Mouse (Mus musculus): ENCODE data around the gene Tsga10. TPM values are rescaled to one million over a fixed set of nuclear protein-coding genes. Genes with fewer than 3 reads are reported as not detected.
A peak's percentile ranks its signal among the peaks of the same experiment; 100 is the strongest.
"Not testable (repeated sequence)": the region's sequence is repeated elsewhere in the genome, so short reads cannot be mapped to it uniquely, and the experiment has no call there.

Tsga10 gene
- polyA plus RNA-seq, 1 experiment from 2014 or later, result 20.3 TPM

DNA sequence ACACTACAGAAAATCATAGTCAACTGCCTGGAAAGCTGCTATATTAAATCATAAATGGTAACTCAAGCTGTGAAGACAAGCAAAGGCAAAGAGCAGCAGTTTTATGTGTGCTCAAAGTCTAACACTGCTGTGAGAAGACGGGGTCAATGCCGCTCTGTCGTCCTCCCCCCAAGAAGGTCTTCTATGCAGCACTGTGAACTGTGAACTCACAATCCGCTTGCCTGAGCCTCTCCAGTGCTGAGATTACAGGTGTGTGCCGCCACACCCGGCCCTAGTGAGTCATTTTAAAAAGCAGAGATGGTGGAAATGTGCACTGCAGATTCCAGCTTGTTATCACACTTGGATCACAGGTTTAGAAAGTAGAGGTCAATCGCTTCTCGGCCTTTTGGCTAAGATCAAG, 19.4 kb downstream of the Tsga10 start:
- Histone ChIP-seq H3K9ac (no peak overlapping the region), H3K27me3 (no peaks in the 10 kb centered on the region), H3K4me1 (peaks cover 4% of the 10 kb centered on the region; the same call in 1 of the 2 replicates), H3K27ac (no peak overlapping the region), H3K4me2 (replicated peaks) (no peak overlapping the region), H3K36me3 (no peaks in the 10 kb centered on the region), H3K9me3 (replicated peaks) (no peaks in the 10 kb centered on the region), H3K4me3 (no peak overlapping the region)
- 83% methylated on average over 8 of the region's 8 CpGs for WGBS
- ATAC-seq (ENCODE audit: low FRiP score), result no peak

DNA sequence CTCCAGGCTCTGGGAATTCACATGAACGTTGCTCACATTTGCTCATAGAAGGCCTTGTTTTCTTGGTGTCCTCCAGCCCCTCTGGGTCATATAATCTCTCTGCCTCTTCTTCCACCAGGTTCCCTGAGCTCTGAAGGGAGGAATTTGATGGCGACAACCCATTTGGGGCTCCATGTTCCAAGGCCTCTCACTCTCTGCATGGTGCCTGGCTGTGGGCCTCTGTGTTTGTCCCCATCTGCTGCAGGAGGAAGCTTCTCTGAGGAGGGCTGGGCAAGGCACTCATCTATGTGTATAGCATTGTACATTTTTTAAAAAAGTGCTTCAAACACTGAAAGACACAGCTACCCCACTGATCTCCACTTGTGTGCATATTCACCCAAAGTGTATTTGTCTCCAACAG, 34.5 kb downstream of the Tsga10 start:
- Histone ChIP-seq H3K4me1 (no peaks in the 10 kb centered on the region), H3K4me2 (replicated peaks) (no peak overlapping the region), H3K9me3 (replicated peaks) (no peaks in the 10 kb centered on the region), H3K9ac (no peak overlapping the region), H3K27ac (no peak overlapping the region), H3K27me3 (no peaks in the 10 kb centered on the region), H3K36me3 (peaks cover 16% of the 10 kb centered on the region), H3K4me3 (no peak overlapping the region)
- WGBS, result 70% methylated on average over 2 of the region's 2 CpGs
- ATAC-seq (ENCODE audit: low FRiP score), result no peak

DNA sequence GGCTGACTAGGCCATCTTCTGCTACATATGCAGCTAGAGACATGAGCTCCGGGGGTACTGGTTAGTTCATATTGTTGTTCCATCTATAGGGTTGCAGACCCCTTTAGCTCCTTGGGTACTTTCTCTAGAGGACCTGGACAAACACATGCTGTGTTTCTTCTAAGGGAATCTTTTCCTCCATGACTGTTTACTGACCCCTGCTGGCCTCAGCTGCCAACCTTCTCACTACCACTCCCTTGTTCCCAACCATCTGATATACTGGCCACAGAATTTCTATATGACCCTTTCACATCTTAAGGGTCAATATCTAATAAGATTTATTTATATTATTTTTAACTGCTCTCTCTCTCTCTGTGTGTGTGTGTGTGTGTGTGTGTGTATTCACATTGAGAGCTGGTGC, 63.9 kb downstream of the Tsga10 start:
- H3K4me2 ChIP-seq (replicated peaks); ATAC-seq (ENCODE audit: low FRiP score); H3K4me1 ChIP-seq; H3K9ac ChIP-seq; H3K27ac ChIP-seq; H3K4me3 ChIP-seq; H3K9me3 ChIP-seq (replicated peaks); H3K36me3 ChIP-seq; H3K27me3 ChIP-seq: not testable (repeated sequence)
- WGBS, result 68% methylated on average over 1 of the region's 1 CpGs

DNA sequence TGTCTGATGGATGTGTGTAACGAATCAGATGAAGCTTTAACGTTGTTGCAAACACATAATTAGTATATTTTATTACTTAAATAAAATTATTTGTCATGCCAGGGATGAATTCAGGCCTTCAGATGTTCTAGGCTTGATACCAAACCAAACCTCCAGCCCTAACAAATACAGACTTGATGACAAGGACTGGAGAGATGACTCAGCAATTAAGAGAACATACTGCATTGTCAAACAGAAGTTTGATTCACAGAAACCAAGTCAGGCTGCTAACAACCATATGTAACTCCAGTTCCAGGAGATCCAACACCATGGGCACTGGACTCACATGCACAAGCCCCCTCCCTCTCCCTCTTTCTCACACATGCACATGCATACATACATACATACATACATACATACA, 65.9 kb downstream of the Tsga10 start:
- ATAC-seq (ENCODE audit: low FRiP score), result no peak
- no peaks in the 10 kb centered on the region for H3K4me1 ChIP-seq
- no peaks in the 10 kb centered on the region for H3K36me3 ChIP-seq
- H3K27ac ChIP-seq, result no peak overlapping the region
- 88% methylated on average over 2 of the region's 2 CpGs for WGBS
- H3K4me3 ChIP-seq, result no peak overlapping the region
- H3K4me2 ChIP-seq (replicated peaks), result no peak overlapping the region
- no peaks in the 10 kb centered on the region for H3K9me3 ChIP-seq (replicated peaks)
- no peaks in the 10 kb centered on the region for H3K27me3 ChIP-seq
- H3K9ac ChIP-seq, result no peak overlapping the region

DNA sequence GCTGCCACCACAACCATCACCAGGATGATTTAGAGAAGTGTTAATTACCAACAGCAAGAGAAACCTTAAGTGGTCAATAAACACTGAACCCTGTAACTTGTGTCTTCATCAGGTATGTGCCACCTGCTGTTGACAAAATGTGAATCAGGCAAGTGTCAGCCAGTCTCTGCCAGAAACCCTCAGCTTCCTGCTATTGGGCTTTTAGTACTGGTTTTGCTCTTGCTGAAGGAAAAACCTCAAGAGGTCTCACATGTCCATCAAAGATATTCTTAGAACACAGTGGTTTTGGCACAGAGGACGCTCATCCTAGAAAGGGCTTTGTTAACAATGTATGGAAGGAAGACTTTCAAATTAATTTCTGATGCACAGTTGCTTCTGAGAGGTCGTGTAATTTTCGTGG, 66.7 kb downstream of the Tsga10 start:
- H3K27me3 ChIP-seq, result no peaks in the 10 kb centered on the region
- no peak overlapping the region for H3K4me3 ChIP-seq
- H3K27ac ChIP-seq, result no peak overlapping the region
- H3K9ac ChIP-seq, result no peak overlapping the region
- ATAC-seq (ENCODE audit: low FRiP score), result no peak
- H3K4me2 ChIP-seq (replicated peaks), result no peak overlapping the region
- WGBS, result 74% methylated on average over 3 of the region's 3 CpGs
- no peaks in the 10 kb centered on the region for H3K9me3 ChIP-seq (replicated peaks)
- H3K4me1 ChIP-seq, result no peaks in the 10 kb centered on the region
- no peaks in the 10 kb centered on the region for H3K36me3 ChIP-seq

DNA sequence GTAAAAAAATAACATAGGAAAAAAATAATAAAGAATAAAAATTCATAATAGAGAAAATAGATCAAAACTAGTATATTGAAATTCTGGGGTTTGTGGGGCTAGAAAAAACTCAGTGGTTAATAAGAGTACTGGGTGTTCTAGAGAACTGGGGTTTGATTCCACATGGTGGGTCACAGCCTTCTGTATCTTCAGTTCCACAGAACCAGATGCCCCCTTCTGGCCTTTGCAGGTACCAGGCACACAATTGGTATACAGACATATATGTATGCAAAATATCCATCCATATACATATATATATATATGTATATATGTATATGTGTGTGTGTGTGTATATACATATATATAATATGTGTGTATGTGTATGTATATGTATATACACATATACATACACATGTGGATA, 106.8 kb downstream of the Tsga10 start:
- ATAC-seq (ENCODE audit: low FRiP score), result no peak
- H3K36me3 ChIP-seq, result no peaks in the 10 kb centered on the region
- no peaks in the 10 kb centered on the region for H3K4me1 ChIP-seq
- H3K27ac ChIP-seq, result no peak overlapping the region
- H3K9me3 ChIP-seq (replicated peaks), result no peaks in the 10 kb centered on the region
- H3K4me3 ChIP-seq, result no peak overlapping the region
- no peak overlapping the region for H3K4me2 ChIP-seq (replicated peaks)
- no peak overlapping the region for H3K9ac ChIP-seq
- H3K27me3 ChIP-seq, result no peaks in the 10 kb centered on the region

DNA sequence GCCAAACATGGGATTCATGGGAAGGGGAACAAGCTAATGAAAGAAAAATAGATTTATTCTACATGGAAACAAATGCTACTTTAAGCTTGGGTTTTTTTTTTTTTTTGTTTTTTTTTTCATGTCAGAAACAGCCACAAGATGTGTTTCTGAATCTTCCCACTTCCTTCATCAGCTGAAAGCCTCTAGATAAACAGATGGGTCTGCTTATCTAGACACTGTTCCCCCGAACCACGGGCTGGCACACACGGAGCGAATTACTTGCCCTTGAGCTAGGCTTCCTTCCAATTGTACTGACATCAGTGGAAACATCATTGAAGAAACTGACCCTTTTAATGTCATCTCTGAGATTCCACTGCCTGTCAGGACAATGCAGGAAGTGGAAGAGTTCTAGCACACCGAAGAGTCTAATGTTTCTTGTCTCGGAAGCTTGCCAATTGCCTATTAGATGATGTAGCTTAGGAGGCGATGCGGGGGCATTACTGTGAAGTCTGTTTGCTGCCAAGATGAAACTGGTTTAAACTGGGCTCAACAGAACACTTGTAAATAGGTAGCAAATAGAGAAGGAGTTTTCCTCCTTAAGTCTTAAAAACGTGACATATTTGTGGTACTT, 121.5 kb downstream of the Tsga10 start:
- WGBS, result 89% methylated on average over 9 of the region's 9 CpGs
- no peaks in the 10 kb centered on the region for H3K36me3 ChIP-seq

DNA sequence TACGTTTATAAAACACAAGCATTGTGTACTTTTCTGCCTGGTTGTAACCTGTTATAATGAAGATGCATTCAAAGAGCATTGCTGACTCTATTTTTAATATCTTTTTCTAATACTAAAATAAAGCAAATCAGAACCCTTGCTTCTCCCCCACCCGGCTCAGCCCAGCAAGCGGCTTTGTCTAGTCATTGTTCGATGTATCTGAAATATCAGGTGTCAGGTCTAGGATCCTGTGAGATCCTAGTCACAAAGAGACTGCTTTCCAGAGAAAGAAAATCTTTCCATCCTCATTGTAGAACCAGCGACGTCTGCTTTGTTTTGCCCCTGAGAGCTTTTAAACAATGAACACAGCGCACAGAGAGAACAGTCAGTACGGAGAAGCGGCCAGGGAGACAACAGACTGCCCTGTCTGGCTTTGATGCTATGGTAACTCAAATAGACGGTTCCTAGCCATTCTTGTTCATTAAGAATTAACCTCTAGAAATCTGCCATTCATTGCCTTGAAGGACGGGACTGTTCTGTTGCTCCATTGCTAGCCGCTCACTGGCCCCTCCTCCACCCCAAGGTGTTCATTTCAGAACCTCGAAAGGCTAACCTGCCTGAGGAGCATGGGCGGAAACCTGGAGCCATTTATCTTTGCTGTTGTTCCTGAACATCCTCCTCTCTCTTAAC, 123.5 kb downstream of the Tsga10 start:
- H3K4me2 ChIP-seq (replicated peaks), result peak overlapping the region; percentile 36
- no peak overlapping the region for H3K4me3 ChIP-seq
- no peaks in the 10 kb centered on the region for H3K27me3 ChIP-seq
- no peak for ATAC-seq (ENCODE audit: low FRiP score)
- H3K36me3 ChIP-seq, result no peaks in the 10 kb centered on the region
- 38% methylated on average over 14 of the region's 14 CpGs for WGBS
- 0 out of 2 replicates have a peak, but pooled peaks cover 4% of the 10 kb centered on the region for H3K4me1 ChIP-seq
- peak overlapping the region; percentile 70 for H3K27ac ChIP-seq
- no peaks in the 10 kb centered on the region for H3K9me3 ChIP-seq (replicated peaks)
- H3K9ac ChIP-seq, result no peak overlapping the region

More for the DNA sequence above, 121.5 kb downstream of the Tsga10 start:
- no peak for ATAC-seq (ENCODE audit: low FRiP score)
- Histone ChIP-seq H3K27ac (no peak overlapping the region), H3K4me2 (replicated peaks) (no peak overlapping the region), H3K4me1 (0 out of 2 replicates have a peak, but pooled peaks cover 4% of the 10 kb centered on the region), H3K4me3 (no peak overlapping the region), H3K9ac (no peak overlapping the region), H3K27me3 (no peaks in the 10 kb centered on the region), H3K9me3 (replicated peaks) (no peaks in the 10 kb centered on the region)

DNA sequence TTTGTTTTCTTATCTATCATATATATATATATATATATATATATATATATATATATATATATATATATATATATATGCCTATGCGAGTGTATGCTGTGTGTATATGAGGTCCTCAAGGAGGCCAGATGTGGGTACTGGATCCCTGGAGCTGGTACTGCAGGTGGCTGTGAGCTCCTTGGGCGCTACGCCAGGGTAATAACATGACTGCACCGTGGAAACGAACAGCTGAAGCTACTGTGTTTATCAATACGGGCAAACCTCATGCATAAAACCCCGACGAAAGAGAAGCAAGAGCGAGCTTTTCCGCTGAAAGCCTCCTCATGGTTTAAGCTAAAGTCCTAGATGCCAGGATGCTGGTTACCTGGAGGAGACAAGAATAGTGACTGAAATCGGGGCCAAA, 124.1 kb downstream of the Tsga10 start:
- H3K4me3 ChIP-seq, result no peak overlapping the region
- no peaks in the 10 kb centered on the region for H3K27me3 ChIP-seq
- no peaks in the 10 kb centered on the region for H3K36me3 ChIP-seq
- no peak for ATAC-seq (ENCODE audit: low FRiP score)
- no peak overlapping the region for H3K4me2 ChIP-seq (replicated peaks)
- no peak overlapping the region for H3K9ac ChIP-seq
- no peak overlapping the region for H3K27ac ChIP-seq
- no peaks in the 10 kb centered on the region for H3K9me3 ChIP-seq (replicated peaks)
- H3K4me1 ChIP-seq, result 0 out of 2 replicates have a peak, but pooled peaks cover 4% of the 10 kb centered on the region
- WGBS, result 77% methylated on average over 11 of the region's 11 CpGs

DNA sequence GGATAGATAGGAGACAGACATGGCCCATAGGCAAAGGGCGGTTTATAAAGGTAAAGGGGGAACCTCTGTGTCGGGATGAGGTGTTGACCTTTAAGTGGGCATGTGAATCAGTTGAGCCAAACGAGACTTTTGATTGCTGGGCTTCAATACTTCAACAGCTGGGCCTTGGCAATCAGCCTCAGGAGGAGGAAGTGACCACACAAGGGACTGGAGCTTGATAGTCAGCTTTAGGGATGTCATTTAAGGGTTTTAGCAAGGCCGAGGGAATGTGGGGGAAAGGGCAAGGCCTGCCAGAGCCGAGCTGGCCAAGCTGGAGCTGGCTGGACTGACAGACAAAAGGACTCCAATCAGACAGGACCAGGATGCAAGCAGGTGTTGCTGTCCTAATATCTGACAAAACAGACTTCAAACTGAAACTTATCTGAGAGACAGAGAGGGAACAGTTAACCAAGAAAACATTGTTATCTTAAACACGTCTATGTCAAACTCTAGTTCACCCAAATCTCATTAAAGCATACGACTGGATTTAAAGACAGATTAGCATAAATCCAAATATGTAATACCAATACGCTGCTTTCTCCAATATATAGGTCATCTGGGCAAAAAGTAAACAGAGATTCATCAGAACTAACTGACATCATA, 125.9 kb downstream of the Tsga10 start:
- no peak for ATAC-seq (ENCODE audit: low FRiP score)
- Histone ChIP-seq H3K36me3 (no peaks in the 10 kb centered on the region), H3K9me3 (replicated peaks) (no peaks in the 10 kb centered on the region), H3K4me1 (0 out of 2 replicates have a peak, but pooled peaks cover 4% of the 10 kb centered on the region), H3K9ac (no peak overlapping the region), H3K4me3 (no peak overlapping the region), H3K27me3 (no peaks in the 10 kb centered on the region), H3K27ac (no peak overlapping the region), H3K4me2 (replicated peaks) (no peak overlapping the region)
- WGBS, result 80% methylated on average over 8 of the region's 8 CpGs

DNA sequence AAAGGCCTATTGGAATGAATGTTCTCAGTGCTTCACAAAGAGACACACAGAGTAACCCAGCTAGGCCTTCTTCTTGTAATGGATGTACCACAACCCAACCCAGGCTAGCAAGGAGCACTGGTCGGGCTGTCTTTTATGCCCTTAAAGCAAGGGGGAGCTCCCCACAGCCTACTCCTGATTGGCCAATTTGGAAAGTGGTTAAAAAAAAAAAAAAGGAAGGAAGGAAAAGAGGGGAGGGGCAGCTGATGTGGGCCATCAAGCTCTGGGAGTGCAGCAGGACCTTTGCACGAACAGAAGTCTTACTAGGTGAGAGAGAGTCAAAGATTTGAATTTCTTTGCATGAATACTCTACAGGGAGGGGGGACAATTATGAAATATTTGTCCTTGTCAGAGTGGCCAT, 127.3 kb downstream of the Tsga10 start:
- no peaks in the 10 kb centered on the region for H3K36me3 ChIP-seq
- H3K27ac ChIP-seq, result no peak overlapping the region
- H3K4me2 ChIP-seq (replicated peaks), result no peak overlapping the region
- 0 out of 2 replicates have a peak, but pooled peaks cover 4% of the 10 kb centered on the region for H3K4me1 ChIP-seq
- no peak overlapping the region for H3K9ac ChIP-seq
- no peaks in the 10 kb centered on the region for H3K27me3 ChIP-seq
- no peak for ATAC-seq (ENCODE audit: low FRiP score)
- H3K9me3 ChIP-seq (replicated peaks), result no peaks in the 10 kb centered on the region
- WGBS, result 68% methylated on average over 2 of the region's 2 CpGs
- no peak overlapping the region for H3K4me3 ChIP-seq

DNA sequence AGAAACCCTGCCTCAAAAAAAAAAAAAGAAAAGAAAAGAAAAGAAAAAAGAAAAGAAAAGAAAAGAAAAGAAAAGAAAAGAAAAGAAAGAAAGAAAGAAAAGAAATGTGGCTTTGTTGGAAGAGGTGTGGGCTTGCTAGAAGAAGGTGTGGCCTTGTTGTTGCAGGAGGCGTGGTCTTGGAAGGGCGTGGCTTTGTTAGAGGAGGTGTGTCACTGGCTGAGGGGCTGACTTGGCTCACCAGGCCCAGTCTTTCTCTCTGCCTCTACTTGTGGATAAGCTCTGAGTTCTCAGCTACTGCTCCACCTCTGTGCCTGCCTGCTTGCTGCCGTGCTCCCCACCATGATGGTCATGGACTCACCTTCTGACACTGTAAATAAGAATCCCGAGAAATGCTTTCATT, 129.2 kb downstream of the Tsga10 start:
- Histone ChIP-seq H3K27ac (no peak overlapping the region), H3K4me1 (no peaks in the 10 kb centered on the region), H3K4me3 (no peak overlapping the region), H3K9me3 (replicated peaks) (no peaks in the 10 kb centered on the region), H3K9ac (no peak overlapping the region), H3K36me3 (no peaks in the 10 kb centered on the region), H3K4me2 (replicated peaks) (no peak overlapping the region), H3K27me3 (no peaks in the 10 kb centered on the region)
- no peak for ATAC-seq (ENCODE audit: low FRiP score)
- 82% methylated on average over 4 of the region's 4 CpGs for WGBS

DNA sequence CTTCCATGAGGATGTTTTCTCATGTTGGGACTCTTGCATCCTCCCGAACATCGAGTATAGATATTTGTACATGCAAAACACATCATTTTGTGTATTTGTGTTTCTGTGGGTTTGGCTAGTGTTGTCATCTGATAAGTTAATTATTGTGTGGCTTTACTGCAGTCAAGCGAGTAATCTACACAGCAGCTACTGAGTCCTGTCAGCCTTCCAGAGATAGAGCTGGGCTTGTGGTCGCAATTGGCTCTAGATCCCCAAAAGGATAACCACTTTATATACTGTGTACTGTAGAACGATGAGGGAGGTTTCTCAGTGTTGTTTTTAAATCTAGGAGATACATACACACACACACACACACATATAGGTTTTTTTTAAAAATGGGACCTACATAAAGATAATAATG, 130.3 kb downstream of the Tsga10 start:
- no peak overlapping the region for H3K9ac ChIP-seq
- no peaks in the 10 kb centered on the region for H3K9me3 ChIP-seq (replicated peaks)
- H3K4me2 ChIP-seq (replicated peaks), result no peak overlapping the region
- WGBS, result 96% methylated on average over 5 of the region's 5 CpGs
- no peak overlapping the region for H3K4me3 ChIP-seq
- H3K4me1 ChIP-seq, result no peaks in the 10 kb centered on the region
- H3K27ac ChIP-seq, result no peak overlapping the region
- no peak for ATAC-seq (ENCODE audit: low FRiP score)
- H3K36me3 ChIP-seq, result no peaks in the 10 kb centered on the region
- no peaks in the 10 kb centered on the region for H3K27me3 ChIP-seq
